Mouse (Mus musculus) intestine, postnatal 0 days (tissue): ENCODE measurements around the gene Gpam. TPM values are rescaled to one million over a fixed set of nuclear protein-coding genes. Genes with fewer than 3 reads are reported as not detected.
"Not testable (repeated sequence)": the region's sequence is repeated elsewhere in the genome, so short reads cannot be mapped to it uniquely, and the experiment has no call there.

Experiments used
- ATAC-seq: fragments of 200-750 bp; cut with Nextera tagmentation; 2 replicates; pipeline ENCODE4 v1.8.0; 2017; ENCODE audit warnings: mild to moderate bottlenecking, moderate TSS enrichment, moderate library complexity
- H3K27ac ChIP-seq: fragments of 300-500 bp; sonication (generic); 2 replicates; pipeline ENCODE4 v1.5.1; 2014; ENCODE audit warnings: mild to moderate bottlenecking, low read depth, low read length, moderate library complexity
- H3K27me3 ChIP-seq: fragments of 300-500 bp; sonication (generic); replicated peaks from 2 replicates; pipeline ENCODE4 v1.6.1; 2014; ENCODE audit warnings: low read length, mixed read lengths; ENCODE audit not compliant: control insufficient read depth, insufficient read depth
- H3K36me3 ChIP-seq: fragments of 300-500 bp; sonication (generic); 2 replicates; pipeline ENCODE4 v1.6.1; 2014; ENCODE audit warnings: mild to moderate bottlenecking, moderate library complexity; ENCODE audit not compliant: control insufficient read depth, insufficient read depth
- H3K4me1 ChIP-seq: fragments of 300-500 bp; sonication (generic); replicated peaks from 2 replicates; pipeline ENCODE4 v1.6.1; 2014; ENCODE audit warnings: antibody characterized with exemption, low read length, mixed read lengths; ENCODE audit not compliant: control insufficient read depth, insufficient read depth
- H3K4me2 ChIP-seq: fragments of 300-500 bp; sonication (generic); replicated peaks from 2 replicates; pipeline ENCODE4 v1.6.1; 2014; ENCODE audit warnings: low read depth, mild to moderate bottlenecking, moderate library complexity
- H3K4me3 ChIP-seq: fragments of 300-500 bp; sonication (generic); 2 replicates; pipeline ENCODE4 v1.5.1; 2014; ENCODE audit warnings: low read depth, low read length
- H3K9ac ChIP-seq: fragments of 300-500 bp; sonication (generic); 2 replicates; pipeline ENCODE4 v1.6.1; 2014; ENCODE audit warnings: mild to moderate bottlenecking, low read depth, low read length
- H3K9me3 ChIP-seq: fragments of 300-500 bp; sonication (generic); 2 replicates; pipeline ENCODE4 v1.6.1; 2016; ENCODE audit warnings: mixed run types; ENCODE audit not compliant: control insufficient read depth
- CTCF ChIP-seq: sonication (generic); IDR thresholded peaks from 2 replicates; pipeline ENCODE4 v1.5.1; 2016; ENCODE audit warnings: low read depth, mild to moderate bottlenecking, control low read depth, antibody characterized with exemption, moderate library complexity
- WGBS: fragments of 180-500 bp; shearing (Covaris S2); extraction: QIAGEN DNeasy Blood & Tissue Kit; methylation state at CpG from one replicate; pipeline ENCODE4 v1.1.7; 2014; 5-methylcytosine and 5-hydroxymethylcytosine counted together
- polyA plus RNA-seq: library from polyadenylated mRNA; unstranded; fragments of >200 nt; fragmentation: Nextera tagmentation; extraction: Ambion mirVana; gene quantifications from 2 replicates; pipeline ENCODE4 v1.2.1, GENCODE M21; 2015

Gpam gene
- polyA plus RNA-seq: 6.3 and 6.6 TPM in 2 replicates

DNA sequence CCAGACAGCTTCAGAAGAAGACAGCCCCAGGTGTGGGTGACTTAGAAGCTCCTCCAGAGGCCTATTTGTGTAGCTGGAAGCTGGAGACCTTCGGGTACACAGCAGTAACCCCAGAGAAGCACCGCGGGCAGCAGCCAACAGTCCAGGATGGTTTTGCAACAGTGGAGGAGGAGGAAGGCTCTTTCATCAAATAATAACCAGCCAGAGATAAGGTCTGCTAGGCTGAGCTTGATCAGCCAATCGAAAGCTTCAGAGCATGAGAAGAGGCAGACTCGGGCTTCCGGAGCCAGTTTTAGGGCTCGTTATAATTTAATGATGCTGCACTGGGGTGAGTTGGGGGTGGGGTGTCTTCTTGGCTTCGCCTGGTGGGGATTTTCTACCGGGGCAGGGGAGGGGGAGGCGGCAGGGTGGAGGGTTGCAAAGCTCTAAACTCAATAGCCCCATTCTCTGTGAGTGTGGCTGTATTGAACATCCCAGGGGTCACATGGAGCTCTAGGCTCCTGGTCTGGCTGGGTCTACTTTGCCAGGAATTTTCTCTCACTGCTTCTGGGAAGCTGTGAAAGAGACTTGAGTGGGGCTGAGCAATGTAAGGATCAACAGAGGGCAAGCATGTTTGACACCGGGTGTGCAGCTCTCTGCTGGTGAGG, at the start of gene Gpam:
Gene Gpam (minus strand): TSS at position 167 of the 647 bp plus-strand sequence.
- H3K27ac ChIP-seq: 0 out of 2 replicates have a peak within 1 kb of the TSS, but pooled peaks have one; percentile 5
- H3K27me3 ChIP-seq: no peaks in the 10 kb centered on the region
- no peaks in the 10 kb centered on the region for H3K9me3 ChIP-seq
- H3K4me2 ChIP-seq: peak within 1 kb of the TSS; percentile 57
- TF ChIP-seq CTCF: no peak
- no peak within 1 kb of the TSS for H3K9ac ChIP-seq
- ATAC-seq: peak; percentile 63
- H3K4me3 ChIP-seq: peak within 1 kb of the TSS; percentile 20
- no peaks in the 10 kb centered on the region for H3K36me3 ChIP-seq
- H3K4me1 ChIP-seq: peaks cover 6% of the 10 kb centered on the region; the same call in 1 of the 2 replicates
- 35% methylated on average over 11 of the region's 11 CpGs for WGBS

DNA sequence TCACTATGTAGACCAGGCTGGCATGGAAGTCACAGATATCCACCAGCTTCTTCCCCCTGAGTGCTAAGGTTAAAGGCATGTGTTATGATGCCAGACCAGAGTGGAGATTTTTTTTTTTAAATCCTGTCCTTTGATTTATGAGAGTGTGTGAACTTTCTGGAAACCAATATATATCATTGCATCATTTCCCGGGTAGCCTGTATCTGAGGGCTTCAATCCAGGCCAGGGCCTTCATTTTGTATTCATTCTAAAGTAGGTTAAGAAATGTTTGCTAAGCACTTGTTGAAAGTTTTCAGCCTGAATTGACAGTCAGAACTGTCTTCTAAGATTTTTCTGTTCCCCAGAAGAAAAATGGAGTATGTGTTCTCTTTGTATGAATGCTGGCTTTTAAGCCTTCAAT, 44.5 kb upstream of the Gpam start:
- no peak for ATAC-seq
- H3K9ac ChIP-seq: no peak overlapping the region
- 68% methylated on average over 1 of the region's 1 CpGs for WGBS
- H3K4me3 ChIP-seq: no peak overlapping the region
- no peaks in the 10 kb centered on the region for H3K36me3 ChIP-seq
- no peaks in the 10 kb centered on the region for H3K27me3 ChIP-seq
- no peak for TF ChIP-seq CTCF
- H3K4me2 ChIP-seq: no peak overlapping the region
- no peaks in the 10 kb centered on the region for H3K4me1 ChIP-seq
- H3K9me3 ChIP-seq: no peaks in the 10 kb centered on the region
- H3K27ac ChIP-seq: no peak overlapping the region

DNA sequence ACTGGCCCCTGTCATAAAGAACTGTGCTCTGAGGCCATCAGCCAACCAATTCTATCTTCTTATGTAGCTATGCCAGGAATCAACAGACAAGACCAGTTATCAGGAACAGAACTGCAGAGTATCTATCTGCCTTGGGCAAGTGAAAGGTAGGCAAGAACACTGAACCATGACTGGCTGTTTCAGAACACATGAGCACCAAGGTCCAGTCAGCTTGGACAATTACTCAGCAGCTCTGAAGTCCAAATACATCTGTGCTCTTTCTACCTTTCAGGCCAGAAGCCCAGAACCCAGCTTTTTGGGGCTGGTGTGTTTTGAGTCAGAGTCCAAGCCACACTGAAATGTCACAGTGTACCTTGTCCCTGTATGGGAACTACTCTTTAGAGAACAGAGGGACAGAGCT, 43.4 kb upstream of the Gpam start:
- H3K27me3 ChIP-seq: no peaks in the 10 kb centered on the region
- H3K4me2 ChIP-seq: no peak overlapping the region
- no peaks in the 10 kb centered on the region for H3K9me3 ChIP-seq
- ATAC-seq: no peak
- H3K27ac ChIP-seq: no peak overlapping the region
- no peaks in the 10 kb centered on the region for H3K36me3 ChIP-seq
- no peak for TF ChIP-seq CTCF
- no peak overlapping the region for H3K4me3 ChIP-seq
- no peak overlapping the region for H3K9ac ChIP-seq
- H3K4me1 ChIP-seq: no peaks in the 10 kb centered on the region

DNA sequence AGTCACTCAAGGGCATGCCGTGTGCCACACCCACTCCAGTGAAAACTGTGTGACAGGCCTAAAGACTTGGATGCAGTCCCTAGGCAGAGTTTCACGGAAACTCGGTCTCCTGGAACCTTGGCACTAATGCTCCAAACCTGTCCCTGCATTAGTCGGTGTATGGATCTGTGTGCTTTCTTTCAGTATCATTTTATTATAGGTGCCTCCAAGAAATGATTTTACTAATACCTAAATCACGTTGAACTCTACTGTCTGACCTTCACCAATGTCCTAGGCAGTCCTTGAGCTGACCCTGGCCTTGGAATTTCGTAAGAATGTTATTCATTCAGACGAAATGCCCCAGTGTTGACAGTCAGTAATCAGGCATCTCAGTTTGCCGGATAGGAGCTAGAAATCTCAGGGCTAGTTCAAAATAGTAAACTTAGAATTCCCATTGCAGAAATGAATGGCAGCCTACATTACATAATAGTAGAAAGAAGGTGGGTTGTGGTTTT, 42.2 kb upstream of the Gpam start:
- not testable (repeated sequence) for H3K9me3 ChIP-seq, H3K9ac ChIP-seq, H3K27ac ChIP-seq, ATAC-seq, H3K27me3 ChIP-seq, H3K4me1 ChIP-seq, H3K36me3 ChIP-seq, H3K4me3 ChIP-seq, H3K4me2 ChIP-seq
- 95% methylated on average over 8 of the region's 8 CpGs for WGBS

DNA sequence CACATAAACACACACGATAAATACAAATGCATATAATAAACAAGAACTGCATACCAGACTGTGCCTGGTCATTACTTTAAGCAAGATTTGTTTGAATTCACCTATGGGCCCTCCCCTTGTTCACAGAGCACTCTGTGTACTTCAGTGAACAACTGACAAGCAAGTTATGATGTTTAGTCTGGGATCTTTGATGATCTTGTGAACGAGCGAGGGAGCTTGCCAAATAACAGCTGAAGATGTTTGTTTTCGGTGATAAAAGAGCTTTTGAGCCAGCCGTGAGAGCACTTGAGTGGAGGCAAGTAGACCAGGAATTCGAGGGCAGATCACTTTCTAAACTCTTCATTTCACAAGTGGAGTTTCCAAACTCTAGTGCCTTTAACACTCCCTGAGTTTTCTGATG, 41.3 kb upstream of the Gpam start:
- H3K4me2 ChIP-seq: no peak overlapping the region
- ATAC-seq: no peak
- TF ChIP-seq CTCF: no peak
- H3K27ac ChIP-seq: no peak overlapping the region
- H3K4me3 ChIP-seq: no peak overlapping the region
- 42% methylated on average over 6 of the region's 6 CpGs for WGBS
- no peak overlapping the region for H3K9ac ChIP-seq
- H3K9me3 ChIP-seq: no peaks in the 10 kb centered on the region
- no peaks in the 10 kb centered on the region for H3K27me3 ChIP-seq
- no peaks in the 10 kb centered on the region for H3K36me3 ChIP-seq
- no peaks in the 10 kb centered on the region for H3K4me1 ChIP-seq

DNA sequence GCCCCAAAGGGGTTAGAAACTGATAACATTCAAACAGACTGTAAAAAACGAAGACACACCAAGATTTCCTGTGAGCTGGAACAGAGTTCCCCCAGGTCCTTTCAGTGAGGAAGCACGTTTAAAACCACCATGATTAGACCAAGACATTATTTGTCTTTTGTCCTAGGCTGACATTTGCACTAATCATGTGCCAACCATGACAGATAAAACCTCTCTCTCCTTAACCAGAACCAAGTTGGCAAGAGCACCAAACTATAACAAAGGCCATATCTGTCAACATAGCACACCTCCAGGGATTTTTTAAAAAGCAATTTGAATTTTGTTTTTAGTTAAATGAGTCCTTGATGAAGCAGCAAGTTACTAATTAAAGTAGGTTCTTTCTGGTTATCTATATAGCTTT, 40.7 kb upstream of the Gpam start:
- no peaks in the 10 kb centered on the region for H3K36me3 ChIP-seq
- no peak overlapping the region for H3K27ac ChIP-seq
- TF ChIP-seq CTCF: no peak
- no peak overlapping the region for H3K4me3 ChIP-seq
- no peaks in the 10 kb centered on the region for H3K27me3 ChIP-seq
- WGBS: 41% methylated on average over 2 of the region's 2 CpGs
- H3K9ac ChIP-seq: no peak overlapping the region
- H3K9me3 ChIP-seq: no peaks in the 10 kb centered on the region
- no peak for ATAC-seq
- H3K4me2 ChIP-seq: no peak overlapping the region
- no peaks in the 10 kb centered on the region for H3K4me1 ChIP-seq
